Mouse (Mus musculus) hematopoietic stem cell, adult 5-6 weeks (primary cell): Measurements from ENCODE around the gene St14. TPM values are rescaled to one million over a fixed set of nuclear protein-coding genes. Genes with fewer than 3 reads are reported as not detected.
"Not testable (repeated sequence)": the region's sequence is repeated elsewhere in the genome, so short reads cannot be mapped to it uniquely, and the experiment has no call there.

Experiments used
- ATAC-seq, 2 experiments: fragments of 125-278 bp in 1 of 2; replicated peaks in 1 of 2; 2 replicates each; pipeline ENCODE4 v1.8.0; 2016 to 2017; ENCODE audit warnings: inconsistent platforms in 2 of 2, mild to moderate bottlenecking in 2 of 2, moderate number of reproducible peaks in 2 of 2, low read depth in 1 of 2, moderate TSS enrichment in 1 of 2; ENCODE audit not compliant: low FRiP score in 2 of 2, poor library complexity in 2 of 2, severe bottlenecking in 2 of 2, insufficient read depth in 1 of 2, low TSS enrichment in 1 of 2
- total RNA-seq: library from RNA; stranded (forward); fragments of 172-1452, 232-1000 nt; gene quantifications from 2 replicates; pipeline ENCODE4 v1.2.3, GENCODE M21; 2017

Gene St14
- total RNA-seq, 1 experiment from 2014 or later: 16.6 TPM

GRCm38 (mm10) chr9:31058723-31059122 lies 72.9 kb downstream of the St14 start:
- ATAC-seq: no peak

GRCm38 (mm10) chr9:31051509-31051908 lies 80.1 kb downstream of the St14 start:
- ATAC-seq: not testable (repeated sequence)

- ATAC-seq: no peak; a peak in 1 of 4 replicates
Measured at GRCm38 (mm10) chr9:31050208-31050607, 81.4 kb downstream of the St14 start.

Other genes with a start within 250 kb of the St14 start
- 0.10 TPM in 1 of 2 replicates, not detected in the other for gene Adamts15, start 209.4 kb downstream of the St14 start, total RNA-seq
- not detected in 2 replicates for gene Adamts8, start 189.3 kb downstream of the St14 start, total RNA-seq
- 32.7 and 36.3 TPM in 2 replicates for gene Zbtb44, start 101.2 kb downstream of the St14 start, total RNA-seq
- 81.2 and 168 TPM in 2 replicates for gene Aplp2, start 80.0 kb upstream of the St14 start, total RNA-seq
- 9.8 and 10.8 TPM in 2 replicates for gene Prdm10, start 148.7 kb upstream of the St14 start, total RNA-seq